Mouse (Mus musculus) skeletal muscle tissue, adult 2 months (tissue): ENCODE data around the gene Gm20388.

Experiments
- DNase-seq: peaks from one replicate; pipeline ENCODE4 v3.0.0-alpha.2; 2012; ENCODE audit warnings: low read depth, low spot score

The Gm20388 gene

DNA sequence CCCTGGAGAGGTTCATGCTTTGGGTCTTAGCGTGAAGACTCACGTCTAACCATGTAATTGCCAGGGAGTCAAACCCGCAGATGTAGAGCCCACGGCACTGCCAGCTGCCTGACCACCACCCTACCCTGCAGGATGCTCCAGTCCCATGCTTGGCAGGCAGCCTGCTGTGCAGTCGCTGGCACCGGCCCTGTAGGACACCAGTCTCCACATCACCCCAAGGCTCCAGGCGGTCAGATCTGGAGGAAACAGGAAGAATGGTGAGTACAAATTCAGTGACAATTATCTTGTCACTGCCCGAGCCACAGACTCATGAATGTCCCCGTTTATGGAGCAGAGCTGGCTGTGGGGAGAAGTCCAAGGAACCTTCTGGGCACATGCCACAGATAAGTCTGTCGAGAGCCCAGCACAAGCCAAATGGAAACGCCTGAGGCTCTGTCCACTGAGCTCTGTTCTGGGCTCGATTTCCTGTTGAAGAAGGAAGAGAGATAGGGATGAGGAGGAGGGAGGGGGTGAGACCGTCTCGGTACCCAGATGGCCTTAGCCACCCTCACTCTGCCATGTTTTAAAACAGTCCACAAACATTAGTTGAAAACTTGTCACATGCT, 1006.3 kb downstream of the Gm20388 start:
- DNase-seq: no peak

DNA sequence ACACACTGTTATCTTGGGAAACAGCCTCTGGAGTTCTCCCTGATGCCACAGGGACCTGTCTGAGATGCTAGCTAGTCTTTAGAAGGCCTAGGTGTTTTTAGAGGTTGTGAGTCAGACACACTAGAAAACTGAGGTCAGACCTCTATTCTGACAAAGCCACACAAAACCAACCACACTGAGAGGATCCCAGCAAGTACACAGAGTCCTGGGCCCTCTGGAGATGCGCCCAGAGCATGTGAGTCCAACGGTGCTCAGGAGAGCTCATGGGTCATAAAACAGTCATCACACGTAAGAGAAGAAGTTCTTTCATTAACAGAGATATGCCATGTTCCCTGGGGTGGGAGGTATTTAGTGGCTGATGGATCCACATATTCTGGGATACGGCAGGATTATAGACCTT, 1009.9 kb downstream of the Gm20388 start:
- DNase-seq: no peak

DNA sequence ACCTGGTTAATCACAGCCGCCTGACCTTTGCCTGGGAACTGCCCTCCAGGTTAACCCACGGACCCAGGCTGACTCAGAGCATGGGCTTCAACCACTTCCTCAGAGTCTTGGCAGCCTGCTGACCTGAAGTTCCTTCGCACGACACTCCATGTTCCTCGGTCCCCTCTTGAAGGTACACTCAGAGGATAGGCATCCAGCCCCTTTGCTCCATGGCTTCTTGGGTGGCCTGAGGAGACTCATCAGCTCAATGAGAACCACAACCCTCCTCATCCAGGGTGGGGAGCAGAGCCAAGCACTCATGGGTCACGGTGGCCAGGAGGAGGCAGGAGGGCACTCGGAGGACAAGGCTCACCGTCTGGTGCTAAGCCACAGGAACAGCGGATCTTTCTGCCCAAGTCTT, 1015.6 kb downstream of the Gm20388 start:
- DNase-seq: no peak

DNA sequence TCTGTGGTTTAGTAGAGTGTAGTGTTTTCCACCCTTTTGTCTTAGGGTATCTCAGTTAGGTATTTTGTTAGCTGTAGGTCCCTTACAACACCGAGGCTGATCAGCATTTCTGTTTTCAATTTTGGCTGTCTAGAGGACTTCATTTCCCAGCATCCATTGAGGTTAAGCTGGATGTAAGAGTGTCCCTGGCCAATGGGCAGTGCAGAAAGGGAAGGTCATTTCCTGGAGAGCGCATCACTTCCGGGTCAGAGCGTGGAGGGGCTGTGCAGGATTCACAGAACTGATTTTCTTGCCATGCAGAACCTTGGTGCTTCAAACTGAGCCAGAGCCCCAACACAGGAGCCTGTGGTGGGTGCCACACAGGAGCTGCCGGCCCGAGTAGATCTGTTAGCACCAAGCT, 1017.4 kb downstream of the Gm20388 start:
- no peak for DNase-seq

GRCm38 (mm10) chr8:120934596-120934995, 1024.0 kb downstream of the Gm20388 start:
- no peak for DNase-seq

DNA sequence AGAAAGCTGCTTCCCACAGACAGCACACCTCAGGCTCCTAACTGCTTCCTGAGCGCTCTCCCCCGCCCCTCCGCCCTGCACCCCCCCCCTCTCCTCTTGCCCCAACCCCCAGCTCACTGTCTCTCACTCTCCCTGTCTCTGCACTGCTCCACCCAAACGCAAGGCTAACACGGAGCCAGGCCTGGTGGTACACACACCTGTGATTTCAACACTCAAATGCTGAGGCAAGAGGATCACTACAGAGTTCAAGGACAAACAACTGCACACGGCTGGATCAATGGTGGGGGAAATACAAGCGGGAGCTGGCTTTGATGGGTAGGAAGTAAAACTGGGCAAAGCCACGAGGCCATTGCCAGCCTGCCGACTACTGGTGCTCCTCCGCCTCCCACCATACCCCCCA, 1026.0 kb downstream of the Gm20388 start:
- no peak for DNase-seq

- no peak for DNase-seq
These were observed 1026.8 kb downstream of the Gm20388 start for GRCm38 (mm10) chr8:120937474-120937873.

GRCm38 (mm10) chr8:120940287-120940686, 1029.6 kb downstream of the Gm20388 start:
- DNase-seq: no peak

DNA sequence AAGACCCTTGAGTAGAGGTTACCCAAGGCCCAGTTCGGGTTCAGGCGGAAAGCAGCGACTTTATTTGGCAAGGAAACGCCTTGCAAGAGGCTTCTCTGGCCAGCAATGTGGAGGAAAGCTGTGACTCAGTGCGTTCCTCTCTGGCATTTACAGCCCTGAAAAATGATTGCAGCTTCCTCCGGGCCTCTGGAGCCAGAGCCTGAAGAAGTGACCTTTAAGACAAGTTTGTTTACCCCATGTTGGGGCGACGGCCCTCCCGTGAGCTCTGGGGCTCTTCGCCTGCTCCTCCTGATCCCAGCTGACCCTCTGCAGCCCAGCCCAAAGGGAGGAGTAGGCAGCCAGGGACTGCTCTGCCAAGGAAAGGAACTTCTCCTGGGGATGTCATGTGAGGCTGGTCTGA, 1036.6 kb downstream of the Gm20388 start:
- peak; percentile 43 for DNase-seq

DNA sequence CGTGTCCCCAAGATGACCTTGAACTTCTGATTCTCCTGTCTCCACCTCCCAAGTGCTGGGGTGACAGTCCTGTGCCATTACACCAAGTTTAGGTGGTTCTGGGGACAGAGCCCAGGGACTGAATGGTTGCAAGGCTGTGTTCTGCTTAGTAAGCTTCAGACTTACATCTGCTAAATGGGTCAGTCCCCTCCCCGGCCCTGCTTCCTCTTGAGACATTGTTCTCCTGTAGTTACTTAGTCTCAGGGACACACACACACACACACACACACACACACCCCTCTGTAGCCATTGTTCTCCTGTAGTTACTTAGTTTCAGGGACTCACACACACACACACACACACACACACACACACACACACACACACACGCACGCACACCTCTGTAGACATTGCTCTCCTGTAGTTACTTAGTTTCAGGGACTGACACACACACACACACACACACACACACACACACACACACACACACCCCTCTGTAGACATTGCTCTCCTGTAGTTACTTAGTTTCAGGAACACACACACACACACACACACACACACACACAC, 1037.5 kb downstream of the Gm20388 start:
- no peak for DNase-seq

DNA sequence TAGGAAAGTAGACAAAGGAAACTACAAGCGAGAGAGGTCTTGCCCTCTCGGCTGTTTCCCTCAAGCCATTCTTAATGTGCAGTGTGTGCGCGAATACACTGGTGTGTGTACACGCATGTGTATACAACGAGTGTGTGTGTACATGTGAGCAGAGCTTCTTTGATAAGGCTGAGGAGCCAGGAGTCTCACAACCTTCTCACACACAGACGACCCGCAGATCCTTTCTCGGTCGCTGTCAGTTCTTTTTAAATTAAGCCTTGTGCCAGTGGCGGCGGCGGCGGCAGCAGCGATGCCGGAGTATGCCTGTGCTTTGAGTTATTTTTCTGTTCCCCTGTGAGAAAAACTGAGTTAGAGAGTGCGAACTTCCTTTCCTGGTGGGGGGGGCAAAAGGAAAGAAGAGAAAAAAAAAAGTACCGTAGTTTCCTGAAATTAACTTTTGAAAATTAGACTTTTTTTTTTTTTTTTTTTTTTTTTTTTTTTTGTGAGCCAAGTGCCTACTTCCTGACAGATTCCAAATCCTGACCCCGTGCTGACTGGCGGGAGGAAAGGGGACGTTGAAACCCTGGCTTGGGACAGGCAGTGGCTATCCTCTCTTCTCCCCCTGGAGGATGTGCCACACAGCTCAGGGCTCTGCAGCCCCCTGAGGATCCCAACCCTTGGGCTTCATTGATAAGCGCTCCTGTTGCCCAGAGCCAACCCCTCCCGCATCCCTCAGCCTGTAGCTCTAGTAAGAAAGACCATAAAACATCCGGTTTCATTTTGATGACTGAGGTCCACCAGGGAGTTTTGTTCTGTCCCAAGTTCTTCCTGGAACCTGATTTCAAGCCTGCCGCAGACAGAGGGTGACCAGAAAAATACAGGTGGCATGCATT, 1038.2 kb downstream of the Gm20388 start:
- no peak for DNase-seq

DNA sequence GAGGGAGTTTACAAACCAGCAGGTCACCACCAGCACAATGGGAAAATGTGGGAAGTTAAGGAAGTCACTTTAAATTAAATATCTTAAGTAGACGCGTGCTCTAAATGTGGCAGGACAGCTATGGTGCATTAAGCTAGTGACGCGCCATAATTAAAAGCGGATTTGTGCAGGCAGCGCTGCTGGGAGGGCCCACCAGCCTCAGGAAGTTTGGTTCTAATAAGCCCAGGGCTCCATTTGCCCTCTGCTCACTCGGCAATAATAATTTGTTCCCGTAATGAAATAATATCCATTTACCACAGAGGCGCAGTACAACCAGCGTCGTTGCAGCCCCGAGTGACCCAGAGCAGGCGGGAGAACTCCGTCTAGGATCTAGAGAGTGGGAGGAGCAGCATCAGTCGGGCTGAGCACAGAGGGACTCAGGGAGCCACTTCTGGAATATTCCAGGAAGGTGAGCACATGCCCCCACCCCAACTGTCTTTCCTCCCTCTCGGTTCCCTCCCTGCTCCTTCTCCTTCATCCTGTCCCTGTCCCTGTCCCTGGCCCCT, 1040.1 kb downstream of the Gm20388 start:
- no peak for DNase-seq

- DNase-seq: no peak
These were observed 1048.8 kb downstream of the Gm20388 start for GRCm38 (mm10) chr8:120959470-120959891.

DNA sequence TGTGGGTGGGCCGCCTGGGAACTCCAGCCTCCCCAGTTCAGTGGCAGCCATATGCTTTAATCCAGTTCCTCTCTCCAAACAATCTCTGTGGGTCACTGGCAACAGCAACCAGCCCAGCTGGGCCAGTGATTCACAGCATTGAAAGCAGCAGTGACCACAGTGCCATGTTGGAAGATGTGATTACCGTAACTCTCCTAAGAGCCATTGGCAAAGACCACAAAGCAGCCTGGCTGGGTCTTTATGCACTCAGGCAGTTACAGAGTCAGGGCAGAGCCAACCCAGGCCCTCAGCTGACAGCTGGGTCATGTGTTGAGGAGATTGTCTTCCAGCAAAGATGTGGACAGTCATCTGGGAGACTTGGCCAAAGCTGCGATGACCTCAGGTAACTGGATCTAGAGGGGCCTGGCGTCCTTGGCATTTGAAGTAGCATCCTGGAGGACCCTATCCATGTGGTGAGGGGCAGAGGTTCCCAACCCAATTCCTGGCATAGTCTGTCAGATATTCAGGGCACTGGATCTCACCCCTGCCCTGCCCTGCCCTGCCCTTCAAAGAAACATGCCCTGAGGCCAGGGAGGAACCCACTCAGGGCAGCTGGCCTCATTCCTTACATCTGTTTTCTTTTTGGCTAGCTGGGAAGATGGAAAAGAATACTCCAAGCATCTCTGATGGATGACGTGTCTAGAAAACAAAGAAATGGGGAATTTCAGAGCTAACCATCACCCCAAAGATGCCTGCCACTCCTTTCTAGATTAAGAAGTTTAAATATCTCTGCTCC, 1052.2 kb downstream of the Gm20388 start:
- peak; percentile 58 for DNase-seq

GRCm38 (mm10) chr8:120966557-120966956, 1055.9 kb downstream of the Gm20388 start:
- no peak for DNase-seq

DNA sequence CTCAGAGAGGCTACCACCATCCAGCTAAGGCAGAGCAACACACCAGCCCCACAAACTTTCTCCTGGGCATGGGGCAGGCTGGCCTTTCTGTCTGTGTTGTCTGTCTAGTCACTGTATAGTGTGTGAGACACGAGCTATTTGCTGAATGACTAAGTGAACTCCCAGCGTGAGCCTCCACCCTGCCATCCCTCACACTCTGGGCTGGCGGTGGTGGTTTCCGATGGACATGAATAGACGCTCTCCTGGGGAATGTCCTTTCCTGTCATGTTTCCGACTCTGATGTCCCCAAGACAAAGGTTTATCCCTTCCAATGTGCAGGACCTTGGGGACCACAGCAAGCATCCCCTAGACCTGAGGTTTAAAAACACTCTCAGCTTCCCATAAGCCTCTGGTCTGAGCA, 1057.7 kb downstream of the Gm20388 start:
- DNase-seq: no peak

GRCm38 (mm10) chr8:120970346-120970745, 1059.7 kb downstream of the Gm20388 start:
- DNase-seq: no peak

DNA sequence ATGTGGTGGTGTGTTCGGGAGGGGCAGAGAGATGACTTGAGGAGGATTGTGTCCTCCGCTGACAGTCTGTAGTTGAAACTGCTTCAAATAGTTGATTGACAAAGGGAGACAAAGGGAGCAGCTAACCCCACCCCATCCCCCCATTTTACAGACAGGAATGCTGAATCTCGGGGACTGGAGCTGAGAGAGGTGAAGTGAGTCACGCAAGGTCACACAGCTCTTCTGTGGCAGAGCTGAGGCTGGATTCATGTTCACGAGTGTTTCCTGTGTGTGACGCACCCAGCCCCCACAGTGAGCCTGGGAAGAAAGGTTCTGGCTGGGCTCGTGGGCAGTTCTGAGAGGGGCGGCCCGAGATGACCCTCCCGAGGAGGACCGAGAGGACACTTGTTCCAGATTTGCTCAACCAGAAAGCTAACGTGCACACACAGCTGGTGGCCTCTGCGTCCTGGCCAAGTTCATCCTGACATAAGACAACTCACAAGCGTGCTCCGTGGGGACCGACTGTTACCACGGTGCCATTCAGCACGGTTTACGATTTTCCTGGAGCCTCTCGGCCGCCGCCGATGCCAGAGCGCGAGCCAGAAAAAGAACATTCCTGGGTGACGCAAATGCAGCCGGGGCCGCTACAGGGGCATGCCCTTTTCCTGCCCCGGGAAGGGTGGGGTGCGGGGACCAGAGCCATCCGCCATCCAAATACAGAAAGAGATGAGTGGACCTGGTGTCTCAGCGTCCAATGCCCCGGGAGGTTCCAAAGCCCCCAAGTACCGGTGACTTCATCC, 1061.2 kb downstream of the Gm20388 start:
- DNase-seq: peak; percentile 64

GRCm38 (mm10) chr8:120973046-120973445, 1062.4 kb downstream of the Gm20388 start:
- DNase-seq: no peak

- DNase-seq: no peak
These were observed 1066.5 kb downstream of the Gm20388 start for GRCm38 (mm10) chr8:120977131-120977530.

GRCm38 (mm10) chr8:120979210-120979609, 1068.6 kb downstream of the Gm20388 start:
- no peak for DNase-seq
